ENCODE assay signal across 18 mouse cellular contexts in the genomic region with DNA sequence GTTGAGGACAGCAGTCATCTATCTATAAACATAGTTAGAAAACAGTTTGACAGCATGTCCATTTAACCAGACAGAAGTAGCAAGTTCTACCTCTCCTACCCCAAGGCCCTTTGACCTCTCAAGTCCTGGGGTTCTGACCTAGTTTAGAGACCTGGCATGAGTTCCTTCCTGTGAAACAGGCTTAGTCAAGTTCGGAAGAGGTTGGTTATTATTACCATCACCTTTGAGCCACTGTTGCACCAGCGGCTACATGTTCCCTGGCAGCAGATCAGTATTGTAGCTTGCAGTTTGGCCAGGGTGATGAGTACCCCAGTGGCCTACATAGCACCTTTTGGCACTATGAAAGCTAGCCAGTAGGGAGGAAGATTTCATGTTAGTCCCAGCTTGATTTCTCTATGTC. TPM values are rescaled to one million over a fixed set of nuclear protein-coding genes. Genes with fewer than 3 reads are reported as not detected.
DNase-seq lines count a peak whose midpoint lies in the region; ATAC-seq lines count a peak whose summit lies in the region.
"Had no signal": no experiment of that assay in that cellular context is flagged by ENCODE, and none has a peak within 500 bp of the region (broad histone marks: within the 10 kb centered on the region; RNA-seq: fewer than 3 reads in every experiment).

No protein-coding gene starts in this region.

- no peaks in the 10 kb centered on the region for H3K4me1 ChIP-seq in kidney, embryonic 16.5 days (ENCODE audit: insufficient read depth, low read length)
- H3K4me1 ChIP-seq: limb, embryonic 13.5 days; neural tube, embryonic 13.5 days had no signal

- peaks cover 52% of the 10 kb centered on the region for H3K36me3 ChIP-seq in kidney, embryonic 16.5 days (ENCODE audit: insufficient read depth, low read length)

- H3K9me3 ChIP-seq in kidney, embryonic 16.5 days (ENCODE audit: low read length): no peaks in the 10 kb centered on the region
- H3K9me3 ChIP-seq: limb, embryonic 13.5 days; neural tube, embryonic 13.5 days had no signal

- WGBS in kidney, embryonic 16.5 days: 92% methylated on average over 2 of the region's 2 CpGs

- no peak overlapping the region for H3K4me2 ChIP-seq in kidney, embryonic 16.5 days (replicated peaks; ENCODE audit: low read depth, low read length)
- H3K4me2 ChIP-seq: hindbrain, embryonic 14.5 days; limb, embryonic 13.5 days; neural tube, embryonic 13.5 days had no signal

- no peaks in the 10 kb centered on the region for H3K27me3 ChIP-seq in kidney, embryonic 16.5 days (ENCODE audit: insufficient read depth, low read length)
- H3K27me3 ChIP-seq: limb, embryonic 13.5 days; neural tube, embryonic 13.5 days had no signal

- DNase-seq in heart, adult 11 months: peak; percentile 94
- DNase-seq in heart, postnatal 4 days: no peak
- peak; percentile 64 to 80 for DNase-seq in kidney, adult 8-10 months
- peak; percentile 43 to 52 for DNase-seq in heart, adult 9 months (ENCODE audit: low spot score in 2 of 2)
- peak; percentile 46 to 80 for DNase-seq in kidney, postnatal 25 days
- no peak for DNase-seq in frontal cortex, postnatal 25 days (ENCODE audit: low spot score in 2 of 2)
- DNase-seq: layer of hippocampus, postnatal 36 days; lung, postnatal 14 days; midbrain, embryonic 14.5 days; thymus, postnatal 25 days had no signal

- H3K4me3 ChIP-seq in kidney, embryonic 16.5 days (ENCODE audit: low read length): no peak overlapping the region
- H3K4me3 ChIP-seq: limb, embryonic 13.5 days; neural tube, embryonic 13.5 days had no signal

- no peak overlapping the region for H3K9ac ChIP-seq in kidney, embryonic 16.5 days (replicated peaks; ENCODE audit: low read length)
- H3K9ac ChIP-seq: hindbrain, embryonic 14.5 days; limb, embryonic 13.5 days; neural tube, embryonic 13.5 days had no signal

- no peak for ATAC-seq in kidney, embryonic 16.5 days (ENCODE audit: low FRiP score, low TSS enrichment)

- no peak overlapping the region for H3K27ac ChIP-seq in kidney, embryonic 16.5 days (ENCODE audit: low read length)
- H3K27ac ChIP-seq: hindbrain, embryonic 14.5 days; limb, embryonic 13.5 days; neural tube, embryonic 13.5 days had no signal

RNA-seq across cellular contexts. Expression of gene Clpx, which starts 12.6 kb away (rescaled TPM):
- 10 to 100 TPM; 50.7 to 53.1 TPM for total RNA-seq in heart, postnatal 4 days (2021)
- 54.5 and 56.7 TPM in 2 replicates for polyA plus RNA-seq in kidney, embryonic 16.5 days (2015; fragmentation: Nextera tagmentation; extraction: Ambion mirVana)

RNA-seq across cellular contexts. Expression of gene Pdcd7, which starts 39.2 kb away (rescaled TPM):
- total RNA-seq in heart, postnatal 4 days (2021): 10 to 100 TPM; 12.1 to 13.2 TPM
- 4.9 and 6.1 TPM in 2 replicates for polyA plus RNA-seq in kidney, embryonic 16.5 days (2015; fragmentation: Nextera tagmentation; extraction: Ambion mirVana)

RNA-seq across cellular contexts. Expression of gene Cilp, which starts 41.7 kb away (rescaled TPM):
- total RNA-seq in heart, postnatal 4 days (2021): 1 to 10 TPM; 1.4 to 1.5 TPM
- 0.76 and 0.82 TPM in 2 replicates for polyA plus RNA-seq in kidney, embryonic 16.5 days (2015; fragmentation: Nextera tagmentation; extraction: Ambion mirVana)
- total RNA-seq: layer of hippocampus, adult 18-20 months; layer of hippocampus, postnatal 36 days; left cerebral cortex, postnatal 14 days; megakaryocyte, adult 5-6 weeks had no signal

RNA-seq across cellular contexts. Expression of gene Ubap1l, which starts 54.2 kb away (rescaled TPM):
- total RNA-seq in heart, postnatal 4 days (2021): under 1 TPM in 1 of 2 experiments, not detected in 1; 0.36 TPM
- 0.17 and 0.19 TPM in 2 replicates for polyA plus RNA-seq in kidney, embryonic 16.5 days (2015; fragmentation: Nextera tagmentation; extraction: Ambion mirVana)
- polyA plus RNA-seq: liver, embryonic 16.5 days had no signal

Comparison
In these comparisons a context has a peak if more than half of its experiments do, and no peak if none do; other contexts are left out.
1. DNase-seq: peak in heart, adult 11 months (single experiment), kidney, adult 8-10 months (2 of 2), heart, adult 9 months (2 of 2) and kidney, postnatal 25 days (2 of 2); none in heart, postnatal 4 days (single experiment) and frontal cortex, postnatal 25 days (0 of 2).